Comparison of ENCODE assay signal across 9 mouse cellular contexts in the genomic region with DNA sequence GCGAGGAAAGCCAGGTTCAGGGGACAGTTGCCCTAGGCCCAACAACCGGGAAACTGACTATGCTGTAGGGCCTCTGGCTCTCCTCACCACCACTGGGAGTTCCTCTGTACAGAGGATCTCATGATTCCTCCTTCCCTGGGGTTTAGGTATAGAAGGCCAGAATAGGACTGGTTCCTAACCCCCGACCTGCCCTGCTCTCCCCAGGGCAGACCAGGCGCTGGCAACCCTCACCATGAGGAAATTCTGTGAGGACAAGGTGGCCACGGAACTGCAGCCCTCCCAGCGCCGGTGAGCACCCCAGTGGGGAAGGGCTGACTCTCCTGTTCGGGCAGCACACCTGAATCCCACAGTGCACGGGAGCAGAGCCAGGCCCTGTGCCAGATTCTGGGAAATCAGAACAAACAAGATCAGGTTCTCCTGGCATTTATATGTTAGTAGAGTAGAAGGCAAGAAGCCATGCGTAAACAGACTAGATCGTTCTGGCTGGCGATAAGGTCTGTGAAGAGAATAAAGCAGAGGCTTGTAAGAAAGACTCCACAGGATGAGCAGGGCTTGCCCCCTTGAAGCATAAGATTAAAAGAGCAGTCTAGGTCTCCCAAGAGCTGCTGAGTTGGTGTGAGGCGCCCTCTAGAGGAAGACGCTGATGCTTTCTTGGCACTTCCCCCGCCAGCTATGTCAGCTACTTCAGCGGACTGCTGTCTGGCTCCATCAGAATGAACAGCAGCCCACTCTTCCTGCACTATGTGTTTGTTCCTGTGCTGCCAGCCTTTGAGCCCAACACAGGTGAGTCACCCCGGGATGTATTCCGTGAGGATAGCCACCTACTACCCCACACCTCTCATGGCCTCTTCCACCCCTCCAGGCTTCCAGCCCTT. TPM values are rescaled to one million over a fixed set of nuclear protein-coding genes. Genes with fewer than 3 reads are reported as not detected.
DNase-seq lines count a peak whose midpoint lies in the region; ATAC-seq and TF ChIP-seq lines count a peak whose summit lies in the region.
"Had no signal": no experiment of that assay in that cellular context is flagged by ENCODE, and none has a peak within 500 bp of the region (broad histone marks: within the 10 kb centered on the region; RNA-seq: fewer than 3 reads in every experiment).

No protein-coding gene starts in this region.

- 52% methylated on average over 18 of the region's 18 CpGs for WGBS in embryonic facial prominence, embryonic 11.5 days
- WGBS in heart, embryonic 12.5 days = 54% methylated on average over 18 of the region's 18 CpGs
- 38% methylated on average over 18 of the region's 18 CpGs for WGBS in lung, adult 2 months

- H3K4me1 ChIP-seq in ES-Bruce4 (ENCODE audit: control insufficient read depth, insufficient read depth, low read length) = peaks cover 5% of the 10 kb centered on the region
- H3K4me1 ChIP-seq in embryonic facial prominence, embryonic 11.5 days (ENCODE audit: control insufficient read depth, insufficient read depth, low read length) = peaks cover 10% of the 10 kb centered on the region
- H3K4me1 ChIP-seq in heart, embryonic 12.5 days (replicated peaks) = peaks cover 58% of the 10 kb centered on the region
- H3K4me1 ChIP-seq in lung, adult 2 months (ENCODE audit: control insufficient read depth, insufficient read depth, low read length) = peaks cover 28% of the 10 kb centered on the region

- peak; percentile 71 for DNase-seq in adrenal gland, postnatal 25 days
- peak; percentile 81 for DNase-seq in embryonic facial prominence, embryonic 11.5 days (ENCODE audit: low spot score)
- peak; percentile 83 to 87 for DNase-seq in kidney, postnatal 25 days
- DNase-seq in lung, adult 2 months = peak; percentile 72
- peak; percentile 91 for DNase-seq in retina, embryonic 14.5 days (ENCODE audit: low spot score)
- DNase-seq in urinary bladder, postnatal 36 days (ENCODE audit: low spot score in 2 of 2) = peak; percentile 54 to 76

- no peaks in the 10 kb centered on the region for H3K36me3 ChIP-seq in ES-Bruce4 (ENCODE audit: control insufficient read depth, insufficient read depth, low read length, poor library complexity, severe bottlenecking)
- H3K36me3 ChIP-seq in embryonic facial prominence, embryonic 11.5 days (replicated peaks; ENCODE audit: control insufficient read depth, insufficient read depth, low read depth, low read length) = no peaks in the 10 kb centered on the region; the same call in 1 of the 2 replicates
- H3K36me3 ChIP-seq in heart, embryonic 12.5 days = peaks cover 70% of the 10 kb centered on the region
- H3K36me3 ChIP-seq: midbrain, embryonic 12.5 days had no signal

- TF ChIP-seq CTCF in ES-Bruce4 (IDR thresholded peaks at IDR 0.05; ENCODE audit: low read depth, low read length) = peak; percentile 94
- TF ChIP-seq CTCF in lung, adult 2 months (IDR thresholded peaks at IDR 0.05; ENCODE audit: insufficient read depth, low read length) = peak; percentile 82

- H3K4me3 ChIP-seq in ES-Bruce4 (ENCODE audit: low read depth, low read length) = no peak overlapping the region
- no peak overlapping the region for H3K4me3 ChIP-seq in embryonic facial prominence, embryonic 11.5 days (ENCODE audit: low read depth, low read length)
- H3K4me3 ChIP-seq in heart, embryonic 12.5 days = no peak overlapping the region
- no peak overlapping the region for H3K4me3 ChIP-seq in lung, adult 2 months (replicated peaks; ENCODE audit: extremely low read depth, low read depth, low read length)
- H3K4me3 ChIP-seq: midbrain, embryonic 12.5 days had no signal

- no peak overlapping the region for H3K27ac ChIP-seq in ES-Bruce4 (ENCODE audit: insufficient read depth, low read length)
- H3K27ac ChIP-seq in embryonic facial prominence, embryonic 11.5 days (replicated peaks; ENCODE audit: low read depth, low read length) = no peak overlapping the region
- peak overlapping the region; percentile 9; the same call in 1 of the 2 replicates for H3K27ac ChIP-seq in heart, embryonic 12.5 days (ENCODE audit: poor library complexity, severe bottlenecking)
- H3K27ac ChIP-seq: midbrain, embryonic 12.5 days had no signal

- no peak overlapping the region for H3K4me2 ChIP-seq in embryonic facial prominence, embryonic 11.5 days (ENCODE audit: low read depth, low read length)
- no peak overlapping the region for H3K4me2 ChIP-seq in heart, embryonic 12.5 days
- H3K4me2 ChIP-seq: midbrain, embryonic 12.5 days had no signal

- TF ChIP-seq EP300 in ES-Bruce4 (IDR thresholded peaks at IDR 0.05; ENCODE audit: insufficient read depth, low read depth, low read length) = no peak

- no peak overlapping the region for H3K9ac ChIP-seq in ES-Bruce4 (ENCODE audit: low read depth, poor library complexity, severe bottlenecking)
- H3K9ac ChIP-seq in embryonic facial prominence, embryonic 11.5 days (replicated peaks; ENCODE audit: low read length) = no peak overlapping the region
- peak overlapping the region; percentile 33; the same call in 1 of the 2 replicates for H3K9ac ChIP-seq in heart, embryonic 12.5 days
- H3K9ac ChIP-seq: midbrain, embryonic 12.5 days had no signal

- no peak for TF ChIP-seq POLR2A in ES-Bruce4 (IDR thresholded peaks at IDR 0.05; ENCODE audit: insufficient read depth, low read length)
- 0 out of 2 replicates have a peak, but pooled peaks have one; percentile 8 for TF ChIP-seq POLR2A in lung, adult 2 months (IDR thresholded peaks at IDR 0.05; ENCODE audit: borderline replicate concordance, extremely low read depth, low read depth, low read length)

- ATAC-seq in embryonic facial prominence, embryonic 11.5 days (replicated peaks; ENCODE audit: insufficient number of reproducible peaks, low FRiP score, low TSS enrichment, low read depth) = no peak; the same call in 1 of the 2 replicates
- no peak for ATAC-seq in heart, embryonic 12.5 days (ENCODE audit: insufficient number of reproducible peaks, low FRiP score)

- H3K9me3 ChIP-seq in ES-Bruce4 (replicated peaks; ENCODE audit: control insufficient read depth, insufficient read depth, low read length, poor library complexity, severe bottlenecking) = no peaks in the 10 kb centered on the region
- no peaks in the 10 kb centered on the region for H3K9me3 ChIP-seq in embryonic facial prominence, embryonic 11.5 days (replicated peaks; ENCODE audit: control insufficient read depth, low read length)
- H3K9me3 ChIP-seq in heart, embryonic 12.5 days (replicated peaks) = no peaks in the 10 kb centered on the region
- H3K9me3 ChIP-seq: midbrain, embryonic 12.5 days had no signal

- H3K27me3 ChIP-seq in ES-Bruce4 (ENCODE audit: control insufficient read depth, insufficient read depth, low read length, poor library complexity, severe bottlenecking) = no peaks in the 10 kb centered on the region
- no peaks in the 10 kb centered on the region; the same call in 1 of the 2 replicates for H3K27me3 ChIP-seq in embryonic facial prominence, embryonic 11.5 days (ENCODE audit: control insufficient read depth, insufficient read depth, low read length)
- H3K27me3 ChIP-seq in heart, embryonic 12.5 days (replicated peaks) = peaks cover 12% of the 10 kb centered on the region; the same call in 1 of the 2 replicates

RNA-seq across cellular contexts. Expression of a gene that starts 8.7 kb away (rescaled TPM):
- 10.4 and 12.8 TPM in 2 replicates for polyA plus RNA-seq in ES-Bruce4 (2011; ENCODE audit: insufficient read depth, insufficient read length, low read depth, missing spikeins)
- total RNA-seq in adrenal gland, postnatal 25 days (2021) = 75.2 and 78.7 TPM in 2 replicates
- 14.0 and 14.4 TPM in 2 replicates for polyA plus RNA-seq in embryonic facial prominence, embryonic 11.5 days (2014; fragmentation: Nextera tagmentation; extraction: Ambion mirVana)
- 35.3 and 38.7 TPM in 2 replicates for polyA plus RNA-seq in heart, embryonic 12.5 days (2016; fragmentation: Nextera tagmentation; extraction: Ambion mirVana)
- 255 and 329 TPM in 2 replicates for polyA plus RNA-seq in lung, adult 2 months (2012; rRNA removed)

RNA-seq across cellular contexts. Expression of a gene that starts 27.1 kb away (rescaled TPM):
- 11.7 and 15.1 TPM in 2 replicates for polyA plus RNA-seq in ES-Bruce4 (2011; ENCODE audit: insufficient read depth, insufficient read length, low read depth, missing spikeins)
- 29.4 and 40.3 TPM in 2 replicates for total RNA-seq in adrenal gland, postnatal 25 days (2021)
- 8.2 and 9.3 TPM in 2 replicates for polyA plus RNA-seq in embryonic facial prominence, embryonic 11.5 days (2014; fragmentation: Nextera tagmentation; extraction: Ambion mirVana)
- polyA plus RNA-seq in heart, embryonic 12.5 days (2016; fragmentation: Nextera tagmentation; extraction: Ambion mirVana) = 19.8 and 20.9 TPM in 2 replicates
- 40.8 and 55.2 TPM in 2 replicates for polyA plus RNA-seq in lung, adult 2 months (2012; rRNA removed)

RNA-seq across cellular contexts. Expression of a gene that starts 35.3 kb away (rescaled TPM):
- polyA plus RNA-seq in ES-Bruce4 (2011; ENCODE audit: insufficient read depth, insufficient read length, low read depth, missing spikeins) = 2.0 and 2.2 TPM in 2 replicates
- total RNA-seq in adrenal gland, postnatal 25 days (2021) = 17.1 and 17.2 TPM in 2 replicates
- polyA plus RNA-seq in embryonic facial prominence, embryonic 11.5 days (2014; fragmentation: Nextera tagmentation; extraction: Ambion mirVana) = 0.70 TPM in 1 of 2 replicates, not detected in the other
- polyA plus RNA-seq in heart, embryonic 12.5 days (2016; fragmentation: Nextera tagmentation; extraction: Ambion mirVana) = 1.7 and 2.5 TPM in 2 replicates
- polyA plus RNA-seq in lung, adult 2 months (2012; rRNA removed) = 337 and 400 TPM in 2 replicates

RNA-seq across cellular contexts. Expression of a gene that starts 35.3 kb away (rescaled TPM):
- polyA plus RNA-seq in ES-Bruce4 (2011; ENCODE audit: insufficient read depth, insufficient read length, low read depth, missing spikeins) = 584 and 631 TPM in 2 replicates
- total RNA-seq in adrenal gland, postnatal 25 days (2021) = 244 and 270 TPM in 2 replicates
- polyA plus RNA-seq in embryonic facial prominence, embryonic 11.5 days (2014; fragmentation: Nextera tagmentation; extraction: Ambion mirVana) = 121 and 130 TPM in 2 replicates
- polyA plus RNA-seq in heart, embryonic 12.5 days (2016; fragmentation: Nextera tagmentation; extraction: Ambion mirVana) = 79.9 and 80.2 TPM in 2 replicates
- polyA plus RNA-seq in lung, adult 2 months (2012; rRNA removed) = 47.3 and 87.1 TPM in 2 replicates

RNA-seq across cellular contexts. Expression of a gene that starts 41.4 kb away (rescaled TPM):
- polyA plus RNA-seq in ES-Bruce4 (2011; ENCODE audit: insufficient read depth, insufficient read length, low read depth, missing spikeins) = 0.45 TPM in 1 of 2 replicates, not detected in the other
- 0.55 and 1.2 TPM in 2 replicates for total RNA-seq in adrenal gland, postnatal 25 days (2021)
- 0.10 TPM in 1 of 2 replicates, not detected in the other for polyA plus RNA-seq in embryonic facial prominence, embryonic 11.5 days (2014; fragmentation: Nextera tagmentation; extraction: Ambion mirVana)
- polyA plus RNA-seq in heart, embryonic 12.5 days (2016; fragmentation: Nextera tagmentation; extraction: Ambion mirVana) = 0.87 and 1.2 TPM in 2 replicates
- 1.1 and 1.2 TPM in 2 replicates for polyA plus RNA-seq in lung, adult 2 months (2012; rRNA removed)

Comparison
In these comparisons a context has a peak if more than half of its experiments do, and no peak if none do; other contexts are left out.
1. RNA of a gene that starts 35.3 kb away (polyA plus RNA-seq): 337 to 400 TPM in lung, adult 2 months; 1.7 to 2.5 TPM in heart, embryonic 12.5 days, 2.0 to 2.2 TPM in ES-Bruce4 and 0.70 TPM in embryonic facial prominence, embryonic 11.5 days; every median in the first group is over 10 times any median in the second.
2. Peak in every context shown above with its lines, with median percentiles within 50 percentile points of each other: DNase-seq.